Mouse (Mus musculus) thymus, adult 2 months (tissue): ENCODE measurements at regions not wholly inside any gene's neighbourhood (a gene's known extent, or its start where the extent isn't known, plus 50 kb on each side); places are given as distances from the start of the nearest gene placed in this dataset.
"Not testable (repeated sequence)": the region's sequence is repeated elsewhere in the genome, so short reads cannot be mapped to it uniquely, and the experiment has no call there.

ENCODE experiments used
- DNase-seq: peaks from one replicate; pipeline ENCODE4 v3.0.0; 2021
- H3K27ac ChIP-seq: fragments of 200-500 bp; 2 replicates; pipeline ENCODE4 v1.5.1; 2012; ENCODE audit warnings: low read length, control low read depth; ENCODE audit not compliant: control insufficient read depth, insufficient read depth
- H3K27me3 ChIP-seq: fragments of 200-500 bp; 2 replicates; pipeline ENCODE4 v1.6.1; 2012; ENCODE audit warnings: mild to moderate bottlenecking, low read length, moderate library complexity, mixed read lengths; ENCODE audit not compliant: control insufficient read depth, insufficient read depth
- H3K36me3 ChIP-seq: fragments of 200-500 bp; 2 replicates; pipeline ENCODE4 v1.6.1; 2012; ENCODE audit warnings: mild to moderate bottlenecking, low read length, moderate library complexity; ENCODE audit not compliant: control insufficient read depth, insufficient read depth
- H3K4me1 ChIP-seq: fragments of 200-500 bp; replicated peaks from 2 replicates; pipeline ENCODE4 v1.6.1; 2012; ENCODE audit warnings: low read length; ENCODE audit not compliant: control insufficient read depth, insufficient read depth
- H3K4me3 ChIP-seq: fragments of 200-500 bp; 2 replicates; pipeline ENCODE4 v1.5.1; 2012; ENCODE audit warnings: mild to moderate bottlenecking, low read length, control low read depth, moderate library complexity; ENCODE audit not compliant: control insufficient read depth, insufficient read depth
- CTCF ChIP-seq: fragments of 200-500 bp; IDR thresholded peaks from 2 replicates; pipeline ENCODE4 v1.5.1; 2012; ENCODE audit warnings: mild to moderate bottlenecking, control low read depth, low read length, moderate library complexity, borderline replicate concordance; ENCODE audit not compliant: control insufficient read depth, poor library complexity, insufficient read depth; ENCODE audit errors: extremely low read depth
- POLR2A ChIP-seq: fragments of 200-500 bp; IDR thresholded peaks from 2 replicates; pipeline ENCODE4 v1.6.1; 2012; ENCODE audit warnings: mild to moderate bottlenecking, low read length, control low read depth, moderate library complexity; ENCODE audit not compliant: control insufficient read depth, poor library complexity, insufficient read depth; ENCODE audit errors: extremely low read depth
- WGBS: fragments of 180-500 bp; shearing (Covaris S2); methylation state at CpG from one replicate; pipeline ENCODE4 v1.1.7; 2018; 5-methylcytosine and 5-hydroxymethylcytosine counted together

GRCm38 (mm10) chr14:74304483-74304882, 336.2 kb upstream of the Htr2a start:
- 94% methylated on average over 3 of the region's 3 CpGs for WGBS

GRCm38 (mm10) chr14:74306717-74307307, 333.8 kb upstream of the Htr2a start:
- no peak for DNase-seq
- no peak overlapping the region for H3K27ac ChIP-seq
- H3K27me3 ChIP-seq: no peaks in the 10 kb centered on the region
- no peak overlapping the region for H3K4me3 ChIP-seq
- H3K4me1 ChIP-seq: no peaks in the 10 kb centered on the region
- H3K36me3 ChIP-seq: no peaks in the 10 kb centered on the region
- 93% methylated on average over 16 of the region's 16 CpGs for WGBS
- TF ChIP-seq CTCF (no peak), POLR2A (no peak)

More at GRCm38 (mm10) chr14:74304483-74304882, 336.2 kb upstream of the Htr2a start:
- no peak overlapping the region for H3K27ac ChIP-seq
- no peaks in the 10 kb centered on the region for H3K36me3 ChIP-seq
- DNase-seq: no peak
- TF ChIP-seq POLR2A: no peak
- no peak for TF ChIP-seq CTCF
- no peaks in the 10 kb centered on the region for H3K4me1 ChIP-seq
- no peak overlapping the region for H3K4me3 ChIP-seq
- H3K27me3 ChIP-seq: no peaks in the 10 kb centered on the region

DNA sequence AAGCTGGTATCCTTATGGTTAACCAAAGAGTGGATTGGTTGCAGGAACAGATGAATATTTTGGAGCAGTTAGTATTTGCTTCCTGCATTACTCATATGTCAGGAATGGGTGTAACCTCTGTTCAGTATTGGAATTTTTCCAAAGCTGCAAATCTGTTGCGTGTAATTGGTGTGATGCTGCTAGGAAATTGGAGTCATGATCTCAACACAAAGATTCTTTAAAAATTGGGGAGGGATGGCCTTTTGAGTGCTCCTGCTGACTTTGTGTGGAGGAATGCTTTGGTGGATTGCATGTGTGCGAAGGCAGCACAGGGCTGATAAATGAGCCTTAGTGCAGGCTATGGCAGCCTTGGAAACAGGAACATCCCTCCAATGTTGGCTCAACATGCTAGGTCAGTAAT, 331.2 kb upstream of the Htr2a start:
- not testable (repeated sequence) for DNase-seq, H3K4me3 ChIP-seq, H3K4me1 ChIP-seq, H3K27me3 ChIP-seq, H3K27ac ChIP-seq, H3K36me3 ChIP-seq
- 94% methylated on average over 2 of the region's 2 CpGs for WGBS

DNA sequence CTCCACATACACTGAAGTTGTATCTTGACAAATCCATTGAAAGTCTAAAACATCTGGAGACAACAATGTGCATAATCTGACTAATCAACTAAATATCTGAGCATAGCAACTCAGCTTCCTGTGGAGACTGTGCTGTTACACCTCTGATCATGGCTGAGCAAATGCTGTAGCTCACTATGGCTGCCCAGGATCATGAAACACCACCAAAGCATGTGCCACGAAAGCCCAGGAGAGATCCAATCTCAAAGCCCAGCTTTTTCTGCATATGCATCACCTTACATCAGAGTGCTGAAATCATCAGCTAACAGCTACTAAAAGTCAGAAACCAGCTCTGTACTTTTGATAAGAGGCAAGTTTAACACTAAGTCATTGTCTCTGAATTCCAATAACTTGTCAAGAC, 313.3 kb upstream of the Htr2a start:
- Histone ChIP-seq H3K4me3 (no peak overlapping the region), H3K27me3 (no peaks in the 10 kb centered on the region), H3K4me1 (no peaks in the 10 kb centered on the region), H3K36me3 (no peaks in the 10 kb centered on the region), H3K27ac (no peak overlapping the region)
- TF ChIP-seq CTCF: no peak
- TF ChIP-seq POLR2A: no peak
- WGBS: 88% methylated on average over 1 of the region's 1 CpGs
- no peak for DNase-seq

GRCm38 (mm10) chr14:74350751-74351150, 289.9 kb upstream of the Htr2a start:
- Histone ChIP-seq H3K36me3 (no peaks in the 10 kb centered on the region), H3K4me1 (no peaks in the 10 kb centered on the region), H3K27me3 (no peaks in the 10 kb centered on the region), H3K4me3 (no peak overlapping the region), H3K27ac (no peak overlapping the region)
- no peak for DNase-seq
- TF ChIP-seq POLR2A: no peak
- TF ChIP-seq CTCF: no peak

GRCm38 (mm10) chr14:74352286-74352685, 288.4 kb upstream of the Htr2a start:
- TF ChIP-seq POLR2A (no peak), CTCF (no peak)
- H3K4me1 ChIP-seq: no peaks in the 10 kb centered on the region
- H3K27ac ChIP-seq: no peak overlapping the region
- H3K36me3 ChIP-seq: no peaks in the 10 kb centered on the region
- H3K4me3 ChIP-seq: no peak overlapping the region
- DNase-seq: no peak
- no peaks in the 10 kb centered on the region for H3K27me3 ChIP-seq
- 50% methylated on average over 1 of the region's 1 CpGs for WGBS

DNA sequence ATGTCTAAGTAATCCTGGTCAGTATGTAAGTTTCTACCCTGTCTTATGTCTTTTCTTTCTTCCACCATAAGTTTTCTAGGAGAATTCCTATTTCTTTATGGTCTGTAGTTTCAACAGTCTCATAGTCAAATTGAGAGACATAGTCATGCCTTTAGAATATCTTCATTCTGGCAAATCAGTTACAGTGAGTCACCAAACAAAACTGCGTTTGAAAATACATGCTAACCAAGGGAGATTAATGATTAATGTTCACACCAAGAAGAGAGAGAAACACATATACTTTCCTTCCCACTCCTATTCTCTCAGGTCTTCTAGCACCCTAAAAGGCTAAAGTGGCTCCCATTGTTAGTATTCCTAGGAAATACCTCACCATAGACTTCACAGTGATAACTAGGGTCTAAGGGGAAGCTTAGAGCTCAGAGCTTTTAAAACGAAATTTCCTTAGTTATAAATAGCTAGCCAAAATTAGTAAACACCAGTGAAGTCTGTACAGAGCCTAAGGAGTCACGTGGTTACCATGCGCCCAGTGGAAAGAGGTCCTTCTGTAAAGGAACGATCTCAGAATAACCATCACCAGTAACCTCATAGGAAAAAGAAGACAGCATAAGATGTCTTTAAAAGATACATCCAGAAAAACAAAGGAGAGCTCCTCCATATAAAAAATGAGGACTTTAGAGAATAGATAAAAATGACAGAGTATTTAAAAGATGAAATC, 281.8 kb upstream of the Htr2a start:
- no peak for DNase-seq
- Histone ChIP-seq H3K27me3 (no peaks in the 10 kb centered on the region), H3K36me3 (no peaks in the 10 kb centered on the region), H3K4me3 (no peak overlapping the region), H3K27ac (no peak overlapping the region), H3K4me1 (peaks cover 2% of the 10 kb centered on the region; the same call in 1 of the 2 replicates)
- 57% methylated on average over 5 of the region's 5 CpGs for WGBS
- no peak for TF ChIP-seq POLR2A
- no peak for TF ChIP-seq CTCF
